ENCODE assay signal across 34 mouse cellular contexts in the genomic region with DNA sequence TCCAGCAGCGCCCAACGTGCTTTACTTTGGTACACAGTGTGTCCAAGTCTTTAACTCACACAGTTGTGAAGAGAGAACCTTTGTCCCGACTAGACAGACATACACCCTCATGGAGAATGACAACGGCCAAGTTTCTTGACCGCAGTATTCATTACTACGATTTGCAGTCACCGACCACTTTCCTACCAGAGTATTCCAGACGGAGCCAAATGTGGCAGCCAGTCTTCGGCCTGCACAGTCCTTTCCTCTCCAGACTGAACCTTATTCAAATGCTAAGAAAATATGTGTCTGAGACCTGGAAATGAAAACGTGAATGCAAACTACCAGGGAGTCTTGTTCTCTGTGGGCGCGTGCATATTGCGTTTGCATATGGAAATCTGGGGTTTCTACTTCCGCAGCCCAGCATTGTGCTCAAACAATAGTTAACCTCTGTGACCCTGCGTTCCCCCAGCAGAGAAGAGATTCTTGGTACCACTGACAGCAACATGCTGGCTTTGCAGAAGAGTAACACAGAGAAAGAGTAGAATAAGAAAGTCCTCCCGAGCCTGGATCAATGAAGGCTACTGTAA.
DNase-seq lines count a peak whose midpoint lies in the region; ATAC-seq and TF ChIP-seq lines count a peak whose summit lies in the region.
"Had no signal": no experiment of that assay in that cellular context is flagged by ENCODE, and none has a peak within 500 bp of the region (broad histone marks: within the 10 kb centered on the region; RNA-seq: fewer than 3 reads in every experiment).

No protein-coding gene starts in this region.

- no peak overlapping the region for H3K4me2 ChIP-seq in hindbrain, embryonic 14.5 days (replicated peaks)
- H3K4me2 ChIP-seq in CH12.LX (ENCODE audit: insufficient read depth, low read depth, poor library complexity, severe bottlenecking), result no peak overlapping the region
- H3K4me2 ChIP-seq: embryonic facial prominence, embryonic 12.5 days; midbrain, embryonic 15.5 days; neural tube, embryonic 15.5 days; stomach, embryonic 15.5 days had no signal

- DNase-seq in hindbrain, embryonic 10.5 days (ENCODE audit: low spot score), result peak; percentile 10
- DNase-seq in hindbrain, embryonic 14.5 days (ENCODE audit: low spot score), result no peak
- DNase-seq in CH12.LX (ENCODE audit: extremely low read depth) (peak; percentile 73), ES-CJ7 (ENCODE audit: low read depth, low spot score) (peak; percentile 95)
- peak; percentile 24 for DNase-seq in embryo, embryonic 11 days
- DNase-seq in limb, embryonic 10.5 days (ENCODE audit: low spot score), result no peak
- DNase-seq in heart, embryonic 10.5 days (ENCODE audit: low spot score), result no peak
- DNase-seq: adrenal gland, adult 2 months; adrenal gland, postnatal 36 days; cerebellum, adult 18-20 months; cerebellum, postnatal 10 days; gastrocnemius, adult 2 months; gastrocnemius, postnatal 36 days; heart, postnatal 14 days; kidney, adult 9 months; kidney, postnatal 10 days; layer of hippocampus, postnatal 36 days; liver; lung, adult 2 months; lung, postnatal 10 days; retina, postnatal 1 day; right cerebral cortex, postnatal 14 days; thymus, adult 2 months; thymus, postnatal 36 days had no signal

- no peaks in the 10 kb centered on the region for H3K36me3 ChIP-seq in hindbrain, embryonic 10.5 days
- no peaks in the 10 kb centered on the region for H3K36me3 ChIP-seq in hindbrain, embryonic 14.5 days (replicated peaks; ENCODE audit: control insufficient read depth, insufficient read depth)
- no peaks in the 10 kb centered on the region for H3K36me3 ChIP-seq in CH12.LX (replicated peaks in 1 of 2; ENCODE audit: control insufficient read depth in 1 of 2, insufficient read depth in 1 of 2, low read length in 1 of 2)
- no peaks in the 10 kb centered on the region for H3K36me3 ChIP-seq in limb, embryonic 10.5 days
- H3K36me3 ChIP-seq in heart, embryonic 10.5 days, result no peaks in the 10 kb centered on the region
- H3K36me3 ChIP-seq: embryonic facial prominence, embryonic 12.5 days; midbrain, embryonic 15.5 days; neural tube, embryonic 15.5 days; stomach, embryonic 15.5 days had no signal

- TF ChIP-seq RAD21 in CH12.LX (IDR thresholded peaks at IDR 0.05; ENCODE audit: low read depth, low read length), result no peak

- TF ChIP-seq EP300 in CH12.LX (IDR thresholded peaks at IDR 0.05; ENCODE audit: low read length), result 0 out of 2 replicates have a peak, but pooled peaks have one; percentile 22

- no peak for TF ChIP-seq POLR2A in CH12.LX (IDR thresholded peaks at IDR 0.05; ENCODE audit: low read depth, low read length)

- H3K4me3 ChIP-seq in hindbrain, embryonic 10.5 days, result no peak overlapping the region
- no peak overlapping the region for H3K4me3 ChIP-seq in hindbrain, embryonic 14.5 days (replicated peaks; ENCODE audit: low read length)
- no peak overlapping the region for H3K4me3 ChIP-seq in CH12.LX (replicated peaks in 1 of 3; ENCODE audit: low read depth in 2 of 3, low read length in 2 of 3, poor library complexity in 1 of 3)
- no peak overlapping the region for H3K4me3 ChIP-seq in limb, embryonic 10.5 days
- H3K4me3 ChIP-seq in heart, embryonic 10.5 days, result no peak overlapping the region
- H3K4me3 ChIP-seq: embryonic facial prominence, embryonic 12.5 days; gastrocnemius, adult 2 months; midbrain, embryonic 15.5 days; neural tube, embryonic 15.5 days; stomach, embryonic 15.5 days had no signal

- in situ Hi-C loops in CH12.LX (cut with MboI; ENCODE audit: low pct_ligation_motif_present, low pct_unique_long_range_greater_than_20kb, low sequenced_read_pairs), result no loop called here

- H3K27me3 ChIP-seq in hindbrain, embryonic 10.5 days (ENCODE audit: insufficient read depth, poor library complexity, severe bottlenecking), result no peaks in the 10 kb centered on the region
- no peaks in the 10 kb centered on the region for H3K27me3 ChIP-seq in hindbrain, embryonic 14.5 days (ENCODE audit: control insufficient read depth, insufficient read depth, low read length)
- no peaks in the 10 kb centered on the region for H3K27me3 ChIP-seq in CH12.LX (replicated peaks)
- no peaks in the 10 kb centered on the region for H3K27me3 ChIP-seq in limb, embryonic 10.5 days (ENCODE audit: low read depth, poor library complexity, severe bottlenecking)
- H3K27me3 ChIP-seq in heart, embryonic 10.5 days (ENCODE audit: insufficient read depth, poor library complexity, severe bottlenecking), result no peaks in the 10 kb centered on the region
- H3K27me3 ChIP-seq: embryonic facial prominence, embryonic 12.5 days; midbrain, embryonic 15.5 days; neural tube, embryonic 15.5 days; Patski; stomach, embryonic 15.5 days had no signal

- TF ChIP-seq CTCF in CH12.LX (conservative IDR thresholded peaks at IDR 0.05 in 1 of 2, IDR thresholded peaks at IDR 0.05 in 1 of 2; ENCODE audit: low read depth in 2 of 2, low read length in 2 of 2), result no peak

- no peaks in the 10 kb centered on the region for H3K79me2 ChIP-seq in CH12.LX (replicated peaks; ENCODE audit: control insufficient read depth, extremely low read depth, insufficient read depth, poor library complexity, severe bottlenecking)

- no peak for ATAC-seq in hindbrain, embryonic 14.5 days (ENCODE audit: low FRiP score)
- ATAC-seq: activated CD4-positive, CD25-positive, alpha-beta regulatory T cell, adult 4 months; forebrain, embryonic 14.5 days; intestine, postnatal 0 days; midbrain, embryonic 15.5 days; Patski had no signal

- no peak overlapping the region for H3K9ac ChIP-seq in hindbrain, embryonic 14.5 days
- no peak overlapping the region for H3K9ac ChIP-seq in CH12.LX (ENCODE audit: insufficient read depth, low read depth)
- H3K9ac ChIP-seq: embryonic facial prominence, embryonic 12.5 days; liver, embryonic 14.5 days; midbrain, embryonic 15.5 days; neural tube, embryonic 15.5 days; stomach, embryonic 15.5 days had no signal

- peak overlapping the region; percentile 36; the same call in 1 of the 2 replicates for H3K27ac ChIP-seq in hindbrain, embryonic 10.5 days
- H3K27ac ChIP-seq in hindbrain, embryonic 14.5 days, result no peak overlapping the region
- H3K27ac ChIP-seq in CH12.LX (ENCODE audit: insufficient read depth, low read depth), result no peak overlapping the region
- H3K27ac ChIP-seq in limb, embryonic 10.5 days, result no peak overlapping the region
- no peak overlapping the region for H3K27ac ChIP-seq in heart, embryonic 10.5 days
- H3K27ac ChIP-seq: embryonic facial prominence, embryonic 12.5 days; gastrocnemius, adult 2 months; liver, embryonic 14.5 days; macrophage; midbrain, embryonic 15.5 days; neural tube, embryonic 15.5 days; stomach, embryonic 15.5 days had no signal

- H3K4me1 ChIP-seq in hindbrain, embryonic 10.5 days (replicated peaks), result peaks cover 16% of the 10 kb centered on the region
- 0 out of 2 replicates have a peak, but pooled peaks cover 8% of the 10 kb centered on the region for H3K4me1 ChIP-seq in hindbrain, embryonic 14.5 days (replicated peaks; ENCODE audit: control insufficient read depth, insufficient read depth, low read length)
- peaks cover 0 to 15% of the 10 kb centered on the region in 2 experiments; a peak in 2 of 4 replicates for H3K4me1 ChIP-seq in CH12.LX (ENCODE audit: control insufficient read depth in 1 of 2, insufficient read depth in 2 of 2)
- no peaks in the 10 kb centered on the region for H3K4me1 ChIP-seq in limb, embryonic 10.5 days
- no peaks in the 10 kb centered on the region for H3K4me1 ChIP-seq in heart, embryonic 10.5 days
- H3K4me1 ChIP-seq: embryonic facial prominence, embryonic 12.5 days; midbrain, embryonic 15.5 days; neural tube, embryonic 15.5 days; stomach, embryonic 15.5 days had no signal

- 38% methylated on average over 16 of the region's 16 CpGs for WGBS in hindbrain, embryonic 10.5 days
- 30% methylated on average over 16 of the region's 16 CpGs for WGBS in hindbrain, embryonic 14.5 days
- 72% methylated on average over 16 of the region's 16 CpGs for WGBS in limb, embryonic 10.5 days
- 66% methylated on average over 16 of the region's 16 CpGs for WGBS in heart, embryonic 10.5 days

- no peaks in the 10 kb centered on the region for H3K9me3 ChIP-seq in hindbrain, embryonic 10.5 days
- H3K9me3 ChIP-seq in hindbrain, embryonic 14.5 days (ENCODE audit: control insufficient read depth, low read length), result no peaks in the 10 kb centered on the region
- H3K9me3 ChIP-seq in CH12.LX (replicated peaks; ENCODE audit: low read length), result no peaks in the 10 kb centered on the region
- no peaks in the 10 kb centered on the region for H3K9me3 ChIP-seq in limb, embryonic 10.5 days (replicated peaks)
- H3K9me3 ChIP-seq in heart, embryonic 10.5 days, result no peaks in the 10 kb centered on the region
- H3K9me3 ChIP-seq: embryonic facial prominence, embryonic 12.5 days; midbrain, embryonic 15.5 days; neural tube, embryonic 15.5 days; stomach, embryonic 15.5 days had no signal

- dilution Hi-C loops in CH12.LX (cut with MboI; ENCODE audit: extremely low pct_ligation_motif_present, extremely low pct_unique_long_range_greater_than_20kb, low sequenced_read_pairs), result no loop called here

TF ChIP-seq in CH12.LX, 34 proteins besides CTCF, POLR2A, EP300 and RAD21:
- TF ChIP-seq TBP (conservative IDR thresholded peaks at IDR 0.05; ENCODE audit: low read depth, low read length) (no peak), ETS1 (conservative IDR thresholded peaks at IDR 0.05; ENCODE audit: low read depth, low read length) (peak; percentile 66), SMC3 (IDR thresholded peaks at IDR 0.05; ENCODE audit: low read depth, low read length) (no peak), MAFK (IDR thresholded peaks at IDR 0.05; ENCODE audit: insufficient replicate concordance, low read length) (no peak), JUND (conservative IDR thresholded peaks at IDR 0.05; ENCODE audit: low read depth, low read length) (no peak), MEF2A (IDR thresholded peaks at IDR 0.05; ENCODE audit: borderline replicate concordance, low read depth, low read length) (no peak), BHLHE40 (IDR thresholded peaks at IDR 0.05; ENCODE audit: low read depth, low read length) (peak; percentile 91), NRF1 (IDR thresholded peaks at IDR 0.05; ENCODE audit: low read depth, low read length) (no peak), PAX5 (IDR thresholded peaks at IDR 0.05; ENCODE audit: low read length) (no peak), CHD1 (IDR thresholded peaks at IDR 0.05; ENCODE audit: low read depth, low read length) (no peak), USF2 (conservative IDR thresholded peaks at IDR 0.05; ENCODE audit: low read depth, low read length) (no peak), JUN (IDR thresholded peaks at IDR 0.05; ENCODE audit: insufficient read depth, low read depth, low read length) (no peak), TCF12 (IDR thresholded peaks at IDR 0.05; ENCODE audit: low read depth, low read length) (no peak), IRF4 (IDR thresholded peaks at IDR 0.05; ENCODE audit: low read depth, low read length) (no peak)

Comparison
In these comparisons a context has a peak if more than half of its experiments do, and no peak if none do; other contexts are left out.
1. DNase-seq: peak in hindbrain, embryonic 10.5 days (single experiment), CH12.LX (single experiment), ES-CJ7 (single experiment) and embryo, embryonic 11 days (single experiment); none in hindbrain, embryonic 14.5 days (single experiment), limb, embryonic 10.5 days (single experiment) and heart, embryonic 10.5 days (single experiment).